In the genomic region with DNA sequence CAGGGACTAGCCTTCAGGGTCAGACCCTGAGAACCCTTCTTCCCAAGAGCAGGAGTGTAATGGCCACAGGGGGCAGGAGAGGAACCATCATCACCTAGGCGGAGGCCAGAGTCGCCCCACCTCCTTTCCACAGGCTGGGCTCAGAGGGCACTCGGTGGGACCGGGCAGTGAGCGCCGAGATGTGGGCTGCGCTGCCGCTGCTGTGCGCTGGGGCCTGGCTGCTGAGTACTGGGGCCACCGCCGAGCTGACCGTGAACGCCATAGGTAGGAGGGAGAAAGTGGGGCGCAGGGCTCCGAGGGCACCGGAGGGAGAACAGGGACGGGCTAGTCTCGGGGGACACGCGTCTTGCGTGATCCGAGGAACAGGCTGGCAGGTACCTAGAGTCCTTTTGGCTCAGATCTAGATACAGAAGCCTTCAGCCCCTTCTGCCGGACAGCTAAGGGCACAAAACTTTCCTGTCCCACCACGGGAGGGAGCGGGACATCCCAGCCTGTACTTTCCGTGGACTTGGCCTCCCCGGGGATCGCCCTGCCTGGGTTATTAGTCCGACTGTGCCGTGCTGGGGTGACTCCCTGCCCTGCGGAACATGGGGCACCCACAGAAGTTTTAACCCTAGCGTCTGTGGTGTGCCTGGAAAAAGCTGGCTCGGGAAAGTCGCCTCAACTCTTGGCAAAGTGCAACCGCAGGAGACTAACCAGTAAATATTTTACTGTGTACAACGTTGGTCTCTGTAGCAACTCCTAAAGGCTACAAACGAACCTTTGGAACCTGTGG, we compare ENCODE assay signal across 8 mouse cellular contexts. TPM values are rescaled to one million over a fixed set of nuclear protein-coding genes. Genes with fewer than 3 reads are reported as not detected.
DNase-seq lines count a peak whose midpoint lies in the region; ATAC-seq and TF ChIP-seq lines count a peak whose summit lies in the region.

No protein-coding gene starts in this region.

- H3K36me3 ChIP-seq in embryonic facial prominence, embryonic 13.5 days: no peaks in the 10 kb centered on the region
- H3K36me3 ChIP-seq in heart, embryonic 14.5 days (ENCODE audit: control insufficient read depth, insufficient read depth, low read length): no peaks in the 10 kb centered on the region
- no peaks in the 10 kb centered on the region for H3K36me3 ChIP-seq in kidney, postnatal 0 days (ENCODE audit: insufficient read depth, low read length)
- no peaks in the 10 kb centered on the region for H3K36me3 ChIP-seq in lung, postnatal 0 days (ENCODE audit: insufficient read depth, low read length)

- 0 out of 2 replicates have a peak, but pooled peaks cover 6% of the 10 kb centered on the region for H3K27me3 ChIP-seq in embryonic facial prominence, embryonic 13.5 days
- H3K27me3 ChIP-seq in heart, embryonic 14.5 days (ENCODE audit: control insufficient read depth, insufficient read depth, low read length): no peaks in the 10 kb centered on the region
- no peaks in the 10 kb centered on the region for H3K27me3 ChIP-seq in kidney, postnatal 0 days (ENCODE audit: insufficient read depth, low read length)
- no peaks in the 10 kb centered on the region for H3K27me3 ChIP-seq in lung, postnatal 0 days (replicated peaks; ENCODE audit: insufficient read depth, low read length)

- H3K27ac ChIP-seq in embryonic facial prominence, embryonic 13.5 days: no peak overlapping the region
- H3K27ac ChIP-seq in heart, embryonic 14.5 days (replicated peaks in 1 of 2; ENCODE audit: control insufficient read depth in 1 of 2, insufficient read depth in 1 of 2, low read depth in 2 of 2, low read length in 2 of 2): peak overlapping the region; percentile 46 to 57
- H3K27ac ChIP-seq in kidney, postnatal 0 days: peak overlapping the region; percentile 88
- peak overlapping the region; percentile 94 for H3K27ac ChIP-seq in lung, postnatal 0 days (ENCODE audit: low read length)
- no peak overlapping the region for H3K27ac ChIP-seq in olfactory bulb, adult 2 months (ENCODE audit: insufficient read depth, low read depth, low read length)

- peak overlapping the region; percentile 89 for H3K4me2 ChIP-seq in embryonic facial prominence, embryonic 13.5 days
- peak overlapping the region; percentile 91 for H3K4me2 ChIP-seq in heart, embryonic 14.5 days (ENCODE audit: low read length)
- peak overlapping the region; percentile 84 for H3K4me2 ChIP-seq in kidney, postnatal 0 days (ENCODE audit: low read length)
- H3K4me2 ChIP-seq in lung, postnatal 0 days (replicated peaks; ENCODE audit: low read depth, low read length): peak overlapping the region; percentile 79

- peak; percentile 67 for ATAC-seq in frontal cortex, adult (ENCODE audit: low TSS enrichment)
- peak; percentile 57; the same call in 1 of the 2 replicates for ATAC-seq in embryonic facial prominence, embryonic 13.5 days (ENCODE audit: insufficient number of reproducible peaks, insufficient read depth, low FRiP score, low TSS enrichment, low read depth)
- peak; percentile 93 for ATAC-seq in heart, embryonic 14.5 days (ENCODE audit: insufficient number of reproducible peaks, insufficient read depth, low FRiP score, low read depth)
- ATAC-seq in kidney, postnatal 0 days (replicated peaks; ENCODE audit: low FRiP score, low read depth): peak; percentile 98
- peak; percentile 97 for ATAC-seq in lung, postnatal 0 days

- TF ChIP-seq EP300 in lung, postnatal 0 days (IDR thresholded peaks at IDR 0.05): no peak

- peak overlapping the region; percentile 71 for H3K9ac ChIP-seq in embryonic facial prominence, embryonic 13.5 days
- H3K9ac ChIP-seq in heart, embryonic 14.5 days (ENCODE audit: low read length): peak overlapping the region; percentile 77
- H3K9ac ChIP-seq in kidney, postnatal 0 days (ENCODE audit: low read depth, low read length): peak overlapping the region; percentile 64
- peak overlapping the region; percentile 88 for H3K9ac ChIP-seq in lung, postnatal 0 days (replicated peaks; ENCODE audit: low read depth)

- peak; percentile 72 for TF ChIP-seq CTCF in kidney, postnatal 0 days (IDR thresholded peaks at IDR 0.05; ENCODE audit: low read depth)
- peak; percentile 77 for TF ChIP-seq CTCF in lung, postnatal 0 days (IDR thresholded peaks at IDR 0.05)
- TF ChIP-seq CTCF in olfactory bulb, adult 2 months (IDR thresholded peaks at IDR 0.05; ENCODE audit: insufficient read depth, low read depth, low read length): no peak

- DNase-seq in frontal cortex, postnatal 36 days (ENCODE audit: low spot score in 2 of 2): no peak
- DNase-seq in kidney, postnatal 0 days (ENCODE audit: low spot score): peak; percentile 91
- peak; percentile 94 for DNase-seq in lung, postnatal 0 days (ENCODE audit: low spot score)
- peak; percentile 73 to 74 for DNase-seq in urinary bladder, adult 18-20 months (ENCODE audit: low spot score in 2 of 2)

- H3K4me3 ChIP-seq in embryonic facial prominence, embryonic 13.5 days: peak overlapping the region; percentile 49
- H3K4me3 ChIP-seq in heart, embryonic 14.5 days (ENCODE audit: control insufficient read depth in 1 of 2, insufficient read depth in 1 of 2, low read depth in 1 of 2, low read length in 2 of 2): peak overlapping the region; percentile 59 to 72
- peak overlapping the region; percentile 59 for H3K4me3 ChIP-seq in kidney, postnatal 0 days (replicated peaks; ENCODE audit: low read depth, low read length)
- H3K4me3 ChIP-seq in lung, postnatal 0 days (ENCODE audit: low read depth, low read length): peak overlapping the region; percentile 72
- H3K4me3 ChIP-seq in olfactory bulb, adult 2 months (ENCODE audit: insufficient read depth, low read depth, low read length): peak overlapping the region; percentile 42

- TF ChIP-seq POLR2A in olfactory bulb, adult 2 months (IDR thresholded peaks at IDR 0.05; ENCODE audit: insufficient read depth, low read depth, low read length): no peak

- H3K9me3 ChIP-seq in embryonic facial prominence, embryonic 13.5 days: no peaks in the 10 kb centered on the region
- H3K9me3 ChIP-seq in heart, embryonic 14.5 days (ENCODE audit: control insufficient read depth, low read length): no peaks in the 10 kb centered on the region
- no peaks in the 10 kb centered on the region for H3K9me3 ChIP-seq in kidney, postnatal 0 days (replicated peaks; ENCODE audit: low read length)
- no peaks in the 10 kb centered on the region for H3K9me3 ChIP-seq in lung, postnatal 0 days (ENCODE audit: low read length)

- under 1% methylated on average over 37 of the region's 37 CpGs for WGBS in embryonic facial prominence, embryonic 13.5 days
- 1% methylated on average over 37 of the region's 37 CpGs for WGBS in heart, embryonic 14.5 days
- WGBS in kidney, postnatal 0 days: under 1% methylated on average over 37 of the region's 37 CpGs
- WGBS in lung, postnatal 0 days: under 1% methylated on average over 36 of the region's 37 CpGs
- 1% methylated on average over 37 of the region's 37 CpGs for whole genome bisulfite sequencing in olfactory bulb, adult 2 months

- peaks cover 7% of the 10 kb centered on the region for H3K4me1 ChIP-seq in embryonic facial prominence, embryonic 13.5 days
- no peaks in the 10 kb centered on the region for H3K4me1 ChIP-seq in heart, embryonic 14.5 days (ENCODE audit: control insufficient read depth in 2 of 2, insufficient read depth in 2 of 2, low read length in 2 of 2)
- no peaks in the 10 kb centered on the region for H3K4me1 ChIP-seq in kidney, postnatal 0 days (replicated peaks; ENCODE audit: insufficient read depth, low read length)
- no peaks in the 10 kb centered on the region for H3K4me1 ChIP-seq in lung, postnatal 0 days (ENCODE audit: insufficient read depth, low read depth, low read length)
- peaks cover 8% of the 10 kb centered on the region; the same call in 1 of the 2 replicates for H3K4me1 ChIP-seq in olfactory bulb, adult 2 months (ENCODE audit: control insufficient read depth, insufficient read depth, low read length)

RNA-seq across cellular contexts. Expression of a gene that starts 0.6 kb away (rescaled TPM):
- polyA plus RNA-seq in embryonic facial prominence, embryonic 13.5 days (2015; fragmentation: Nextera tagmentation; extraction: Ambion mirVana): 16.4 and 18.9 TPM in 2 replicates
- 56.6 and 61.1 TPM in 2 replicates for polyA plus RNA-seq in heart, embryonic 14.5 days (2014; fragmentation: Nextera tagmentation; extraction: Ambion mirVana)
- 292 and 305 TPM in 2 replicates for polyA plus RNA-seq in kidney, postnatal 0 days (2015; fragmentation: Nextera tagmentation; extraction: Ambion mirVana)
- 2,236 and 2,487 TPM in 2 replicates for polyA plus RNA-seq in lung, postnatal 0 days (2015; fragmentation: Nextera tagmentation; extraction: Ambion mirVana)
- polyA plus RNA-seq in olfactory bulb, adult 2 months (2012; ENCODE audit: insufficient read depth, insufficient read length, low replicate concordance, missing spikeins): not detected in 2 replicates

Comparison
In these comparisons a context has a peak if more than half of its experiments do, and no peak if none do; other contexts are left out.
1. DNase-seq: peak in kidney, postnatal 0 days (single experiment), lung, postnatal 0 days (single experiment) and urinary bladder, adult 18-20 months (2 of 2); none in frontal cortex, postnatal 36 days (0 of 2).
2. H3K27ac ChIP-seq: peak in heart, embryonic 14.5 days (2 of 2), kidney, postnatal 0 days (single experiment) and lung, postnatal 0 days (single experiment); none in embryonic facial prominence, embryonic 13.5 days (single experiment) and olfactory bulb, adult 2 months (single experiment).
3. Peak in every context shown above with its lines, with median percentiles within 50 percentile points of each other: ATAC-seq, H3K4me2 ChIP-seq, H3K4me3 ChIP-seq and H3K9ac ChIP-seq.